ENCODE assay signal across 9 mouse cellular contexts in genomic region chr16:11983106-11983615, GRCm38 (mm10). TPM values are rescaled to one million over a fixed set of nuclear protein-coding genes. Genes with fewer than 3 reads are reported as not detected.
A peak's percentile ranks its signal among the peaks of the same experiment; 100 is the strongest.
DNase-seq lines count a peak whose midpoint lies in the region; ATAC-seq lines count a peak whose summit lies in the region.
"Had no signal": no experiment of that assay in that cellular context is flagged by ENCODE, and none has a peak within 500 bp of the region (broad histone marks: within the 10 kb centered on the region; RNA-seq: fewer than 3 reads in every experiment).

No protein-coding gene starts in this region.

- peak overlapping the region; percentile 60 for H3K4me3 ChIP-seq in forebrain, embryonic 12.5 days (replicated peaks)
- peak overlapping the region; percentile 54 for H3K4me3 ChIP-seq in intestine, embryonic 16.5 days (ENCODE audit: low read length)
- H3K4me3 ChIP-seq in midbrain, embryonic 16.5 days (ENCODE audit: low read depth, low read length): peak overlapping the region; percentile 78

- H3K36me3 ChIP-seq in forebrain, embryonic 12.5 days (replicated peaks): no peaks in the 10 kb centered on the region
- no peaks in the 10 kb centered on the region for H3K36me3 ChIP-seq in intestine, embryonic 16.5 days (ENCODE audit: control insufficient read depth, insufficient read depth, low read length)
- H3K36me3 ChIP-seq in midbrain, embryonic 16.5 days (ENCODE audit: control insufficient read depth, insufficient read depth, low read length): no peaks in the 10 kb centered on the region

- H3K9ac ChIP-seq in forebrain, embryonic 12.5 days: peak overlapping the region; percentile 54; the same call in 1 of the 2 replicates
- no peak overlapping the region for H3K9ac ChIP-seq in intestine, embryonic 16.5 days (ENCODE audit: low read depth, low read length)
- H3K9ac ChIP-seq in midbrain, embryonic 16.5 days (ENCODE audit: low read depth, low read length): peak overlapping the region; percentile 86

- peak overlapping the region; percentile 98 for H3K4me2 ChIP-seq in forebrain, embryonic 12.5 days
- H3K4me2 ChIP-seq in intestine, embryonic 16.5 days (ENCODE audit: low read depth, low read length): peak overlapping the region; percentile 93
- H3K4me2 ChIP-seq in midbrain, embryonic 16.5 days (ENCODE audit: low read length): peak overlapping the region; percentile 93

- H3K27ac ChIP-seq in forebrain, embryonic 12.5 days: no peak overlapping the region
- no peak overlapping the region for H3K27ac ChIP-seq in intestine, embryonic 16.5 days (ENCODE audit: low read length)
- H3K27ac ChIP-seq in midbrain, embryonic 16.5 days (ENCODE audit: low read length): peak overlapping the region; percentile 83

- WGBS in forebrain, embryonic 12.5 days: under 1% methylated on average over 25 of the region's 25 CpGs
- 2% methylated on average over 25 of the region's 25 CpGs for WGBS in intestine, embryonic 16.5 days
- 3% methylated on average over 25 of the region's 25 CpGs for WGBS in midbrain, embryonic 16.5 days

- ATAC-seq in forebrain, embryonic 12.5 days (ENCODE audit: low FRiP score): no peak
- ATAC-seq in intestine, embryonic 16.5 days: no peak
- ATAC-seq in midbrain, embryonic 16.5 days: peak; percentile 33
- no peak for ATAC-seq in megakaryocyte-erythroid progenitor cell, adult 5-6 weeks (replicated peaks; ENCODE audit: low FRiP score, low TSS enrichment, poor library complexity, severe bottlenecking)
- ATAC-seq: Patski had no signal

- H3K4me1 ChIP-seq in forebrain, embryonic 12.5 days: peaks cover 20% of the 10 kb centered on the region
- 0 out of 2 replicates have a peak, but pooled peaks cover 10% of the 10 kb centered on the region for H3K4me1 ChIP-seq in intestine, embryonic 16.5 days (ENCODE audit: control insufficient read depth, insufficient read depth, low read length)
- H3K4me1 ChIP-seq in midbrain, embryonic 16.5 days (ENCODE audit: control insufficient read depth, insufficient read depth, low read length): peaks cover 27% of the 10 kb centered on the region

- peaks cover 76% of the 10 kb centered on the region for H3K27me3 ChIP-seq in forebrain, embryonic 12.5 days
- peaks cover 62% of the 10 kb centered on the region for H3K27me3 ChIP-seq in intestine, embryonic 16.5 days (replicated peaks; ENCODE audit: control insufficient read depth, insufficient read depth, low read length)
- H3K27me3 ChIP-seq in midbrain, embryonic 16.5 days (ENCODE audit: control insufficient read depth, insufficient read depth, low read depth, low read length): peaks cover 14% of the 10 kb centered on the region

- DNase-seq in kidney, postnatal 4 days: peak; percentile 17 to 35
- no peak for DNase-seq in kidney, adult 9 months
- DNase-seq in adrenal gland, adult 8-10 months: peak; percentile 4
- no peak for DNase-seq in thymus, postnatal 0 days (ENCODE audit: low spot score)

- H3K9me3 ChIP-seq in forebrain, embryonic 12.5 days: no peaks in the 10 kb centered on the region
- no peaks in the 10 kb centered on the region for H3K9me3 ChIP-seq in intestine, embryonic 16.5 days (ENCODE audit: control insufficient read depth, low read length)
- H3K9me3 ChIP-seq in midbrain, embryonic 16.5 days (replicated peaks; ENCODE audit: control insufficient read depth, low read length, poor library complexity, severe bottlenecking): no peaks in the 10 kb centered on the region

RNA-seq across cellular contexts. Expression of gene Shisa9, which starts 0.8 kb away (rescaled TPM):
- 1 to 10 TPM; 4.5 to 8.7 (median 7.2) TPM for total RNA-seq in adrenal gland, adult 8-10 months (2022)
- 0.82 and 1.5 TPM in 2 replicates for polyA plus RNA-seq in forebrain, embryonic 12.5 days (2016; fragmentation: Nextera tagmentation; extraction: Ambion mirVana)
- polyA plus RNA-seq in intestine, embryonic 16.5 days (2015; fragmentation: Nextera tagmentation; extraction: Ambion mirVana): 0.55 and 0.62 TPM in 2 replicates
- polyA plus RNA-seq in midbrain, embryonic 16.5 days (2015; fragmentation: Nextera tagmentation; extraction: Ambion mirVana): 13.8 and 16.9 TPM in 2 replicates
- 0.25 and 0.77 TPM in 2 replicates for polyA plus RNA-seq in thymus, postnatal 0 days (2015; fragmentation: Nextera tagmentation; extraction: Ambion mirVana)
- not detected in 2 replicates for total RNA-seq in megakaryocyte-erythroid progenitor cell, adult 5-6 weeks (2014; fragmentation: Nextera tagmentation)
- not detected in 2 replicates for total RNA-seq in megakaryocyte-erythroid progenitor cell, adult 5-6 weeks (2017)

Comparison
In these comparisons a context has a peak if more than half of its experiments do, and no peak if none do; other contexts are left out.
1. DNase-seq: peak in kidney, postnatal 4 days (2 of 2) and adrenal gland, adult 8-10 months (single experiment); none in kidney, adult 9 months (single experiment) and thymus, postnatal 0 days (single experiment).
2. Peak in every context shown above with its lines, with median percentiles within 50 percentile points of each other: H3K4me2 ChIP-seq and H3K4me3 ChIP-seq.